Mouse (Mus musculus): ENCODE measurements around the gene Galc.

DNA sequence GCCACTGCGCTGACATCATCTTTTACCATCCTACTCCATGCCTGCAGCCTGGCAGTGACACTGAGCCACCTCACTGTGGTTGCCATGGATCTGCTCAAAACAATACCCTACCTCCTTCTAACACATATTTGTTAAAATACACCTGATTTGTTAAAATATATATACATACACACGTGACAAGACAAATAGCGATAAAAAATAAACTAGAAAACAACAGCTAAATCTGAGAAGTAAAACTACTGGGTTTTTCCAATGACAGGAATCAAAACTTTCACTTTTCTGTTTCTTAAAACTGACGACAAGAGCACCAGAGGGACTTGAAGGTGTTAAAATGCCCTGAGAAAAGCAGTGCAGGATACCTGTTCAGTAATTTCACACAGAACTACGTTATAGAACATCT is 14.4 kb downstream of the Galc start:
- TF ChIP-seq GATA1 (IDR thresholded peaks at IDR 0.05; ENCODE audit: borderline replicate concordance, low read length) (no peak), FLI1 (IDR thresholded peaks at IDR 0.05; ENCODE audit: low read length) (no peak)

All from megakaryocyte, embryonic 14.5 days (primary cell).